Mouse (Mus musculus) cerebellum, adult 2 months (tissue): ENCODE data around the gene Slc10a4.

Source experiments
- CTCF ChIP-seq: fragments of 200-500 bp; IDR thresholded peaks from 2 replicates; pipeline ENCODE4 v1.5.1; 2011; ENCODE audit warnings: low read depth, mild to moderate bottlenecking, control low read depth, low read length, moderate library complexity, borderline replicate concordance; ENCODE audit not compliant: insufficient read depth
- POLR2A ChIP-seq: fragments of 200-500 bp; IDR thresholded peaks from 2 replicates; pipeline ENCODE4 v1.6.1; 2011; ENCODE audit warnings: low read length, control low read depth, borderline replicate concordance; ENCODE audit not compliant: insufficient read depth

DNA sequence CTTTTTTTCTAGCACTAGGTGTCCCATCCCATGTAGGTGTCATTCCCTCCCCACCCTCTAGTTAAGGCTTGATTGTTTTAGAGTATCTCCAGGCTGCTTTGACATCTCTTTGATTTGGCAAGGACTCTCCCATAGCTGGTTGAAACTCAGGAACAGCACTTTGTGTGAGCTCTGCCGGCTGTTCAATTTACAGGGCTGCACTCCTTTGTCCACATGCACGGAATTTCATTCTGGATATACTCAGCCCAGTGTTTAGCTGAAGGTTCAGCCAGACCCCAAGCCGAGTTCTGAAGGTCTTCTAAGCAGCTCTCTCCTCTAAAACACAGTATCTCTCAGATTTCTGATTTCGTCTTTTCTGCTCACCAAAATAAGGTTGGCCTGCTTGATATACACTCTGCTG lies 34.2 kb upstream of the Slc10a4 start:
- TF ChIP-seq CTCF = no peak
- TF ChIP-seq POLR2A = no peak
